Mouse (Mus musculus): ENCODE measurements at regions not wholly inside any gene's neighbourhood (a gene's known extent, or its start where the extent isn't known, plus 50 kb on each side); places are given as distances from the start of the nearest gene placed in this dataset.

DNA sequence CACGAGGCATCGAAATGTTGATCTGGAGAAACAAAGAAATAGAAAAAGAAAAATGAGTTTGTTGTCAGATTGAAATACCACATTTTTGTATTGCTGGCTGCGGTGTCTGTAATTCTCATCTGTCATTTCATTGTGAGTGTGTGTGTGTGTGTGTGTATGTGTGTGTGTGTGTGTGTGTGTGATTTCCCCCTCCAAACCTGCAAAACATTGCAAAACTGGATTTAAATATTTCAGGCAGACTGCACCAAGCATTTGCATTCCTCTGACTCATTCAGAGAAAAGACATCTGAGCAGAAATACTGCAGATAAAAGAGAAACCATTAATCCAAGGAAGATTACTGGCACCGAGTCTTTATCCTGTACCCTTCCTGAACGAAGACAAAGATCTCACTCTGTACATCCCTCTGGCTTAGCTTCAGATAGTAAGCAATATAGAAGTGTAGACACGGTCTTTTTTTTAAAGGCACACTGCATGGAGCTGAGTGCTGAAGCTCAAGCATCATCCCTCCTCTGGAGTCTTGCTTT, 196.1 kb downstream of the Tmem38b start:
- peak overlapping the region; percentile 49 for H3K27ac ChIP-seq (ENCODE audit: insufficient read depth, low read length)
- TF ChIP-seq CTCF (IDR thresholded peaks at IDR 0.05; ENCODE audit: borderline replicate concordance, insufficient read depth, low read length) (no peak), POLR2A (IDR thresholded peaks at IDR 0.05; ENCODE audit: low read depth, low read length) (no peak)
- peaks cover 8% of the 10 kb centered on the region for H3K4me1 ChIP-seq (ENCODE audit: control insufficient read depth, insufficient read depth, low read length)
- H3K4me3 ChIP-seq (ENCODE audit: insufficient read depth, low read length), result no peak overlapping the region

DNA sequence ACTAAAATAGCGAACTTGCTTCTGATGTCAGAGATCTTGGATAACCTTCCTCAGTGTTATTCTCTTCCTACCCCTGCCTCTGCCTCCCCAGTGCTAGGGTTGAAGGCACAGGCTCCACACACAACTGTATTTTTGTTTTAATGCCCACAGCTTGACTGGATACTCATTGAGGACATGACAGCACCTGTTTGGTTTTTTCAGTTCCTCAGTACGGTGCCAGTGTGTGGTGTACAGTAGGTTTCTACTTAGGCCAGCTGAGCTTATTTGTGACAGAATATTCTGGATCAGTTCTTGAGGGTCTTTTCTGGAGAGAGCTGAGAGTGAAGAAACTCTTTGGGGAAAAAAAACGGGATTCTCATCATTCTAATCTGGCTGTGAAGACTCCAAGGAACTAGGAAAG, 201.1 kb downstream of the Tmem38b start:
- Histone ChIP-seq H3K4me3 (ENCODE audit: insufficient read depth, low read length) (no peak overlapping the region), H3K27ac (ENCODE audit: insufficient read depth, low read length) (no peak overlapping the region), H3K4me1 (ENCODE audit: control insufficient read depth, insufficient read depth, low read length) (peaks cover 15% of the 10 kb centered on the region)
- TF ChIP-seq CTCF (IDR thresholded peaks at IDR 0.05; ENCODE audit: borderline replicate concordance, insufficient read depth, low read length), result no peak
- TF ChIP-seq POLR2A (IDR thresholded peaks at IDR 0.05; ENCODE audit: low read depth, low read length), result no peak

DNA sequence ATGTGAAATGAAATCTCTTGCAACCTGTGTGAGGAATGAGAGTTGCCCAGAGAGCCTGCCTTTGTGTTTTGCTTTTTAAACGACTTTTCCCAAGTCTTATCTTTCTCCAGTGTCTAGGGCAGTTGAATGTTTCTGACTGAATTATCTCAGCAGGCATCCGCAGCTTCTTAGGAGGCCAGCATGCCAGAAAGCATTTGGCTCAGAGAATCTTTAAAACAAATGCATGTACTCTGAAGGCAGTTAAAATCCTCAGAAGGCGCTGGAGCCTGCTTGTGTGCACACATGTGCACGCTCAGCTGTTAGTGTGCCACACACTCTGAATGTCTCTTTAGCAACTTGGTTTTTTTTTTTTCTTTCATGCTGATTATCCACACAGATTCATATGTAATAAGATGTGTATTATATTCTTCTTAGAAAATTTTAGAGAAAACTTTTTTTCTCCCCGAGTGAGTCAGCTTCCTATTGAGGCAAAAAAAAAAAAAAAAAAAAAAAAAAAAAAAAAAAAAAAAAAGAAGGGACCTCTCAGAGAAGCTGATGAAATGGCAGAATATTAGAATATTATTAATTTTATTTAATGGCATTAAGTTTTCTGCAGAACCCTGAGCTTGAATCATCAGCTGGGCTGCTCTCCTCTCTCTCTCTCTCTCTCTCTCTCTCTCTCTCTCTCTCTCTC, 201.9 kb downstream of the Tmem38b start:
- no peak overlapping the region for H3K4me3 ChIP-seq (ENCODE audit: insufficient read depth, low read length)

DNA sequence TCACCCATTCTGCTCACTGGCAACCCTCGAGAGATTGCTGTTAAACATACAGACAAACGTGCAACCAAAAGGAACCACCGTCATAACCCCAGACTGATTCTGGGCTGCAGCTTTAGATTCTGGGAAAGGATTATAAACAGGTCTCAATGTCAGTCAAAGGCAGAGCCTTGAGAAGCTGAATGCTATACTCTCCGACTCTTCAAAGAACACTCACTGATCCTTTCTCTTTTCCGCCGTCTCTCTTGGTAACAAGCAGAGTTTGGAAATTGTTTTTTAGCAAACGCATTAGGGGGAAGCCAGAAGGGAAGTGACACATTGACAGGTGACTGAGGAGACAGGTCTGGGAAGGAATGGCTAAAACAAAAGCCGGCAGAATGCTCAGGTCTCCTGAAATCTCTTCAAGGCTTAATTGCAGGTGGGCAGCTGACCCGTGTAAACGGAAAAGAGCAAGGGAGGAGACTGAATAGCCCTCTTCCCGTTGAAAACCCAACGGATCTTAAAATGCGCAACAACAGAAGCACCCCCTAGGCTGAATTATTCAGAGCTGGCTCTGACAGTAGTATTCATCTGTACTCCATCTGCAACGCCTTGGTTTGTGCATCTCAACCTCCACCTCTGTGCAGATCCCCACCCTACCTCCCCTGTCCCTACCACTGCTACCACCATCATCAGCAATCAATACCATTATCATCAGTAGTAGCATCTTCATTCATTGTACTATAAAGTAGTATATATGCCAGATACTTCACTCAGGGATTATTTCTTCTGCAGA, 219.6 kb downstream of the Tmem38b start:
- no peak for TF ChIP-seq POLR2A (IDR thresholded peaks at IDR 0.05; ENCODE audit: low read depth, low read length)
- TF ChIP-seq CTCF (IDR thresholded peaks at IDR 0.05; ENCODE audit: borderline replicate concordance, insufficient read depth, low read length), result no peak
- no peak overlapping the region for H3K4me3 ChIP-seq (ENCODE audit: insufficient read depth, low read length)
- H3K27ac ChIP-seq (ENCODE audit: insufficient read depth, low read length), result no peak overlapping the region
- no peaks in the 10 kb centered on the region for H3K4me1 ChIP-seq (ENCODE audit: control insufficient read depth, insufficient read depth, low read length)

More for the DNA sequence above, 201.9 kb downstream of the Tmem38b start:
- TF ChIP-seq POLR2A (IDR thresholded peaks at IDR 0.05; ENCODE audit: low read depth, low read length), result no peak
- TF ChIP-seq CTCF (IDR thresholded peaks at IDR 0.05; ENCODE audit: borderline replicate concordance, insufficient read depth, low read length), result no peak
- Histone ChIP-seq H3K4me1 (ENCODE audit: control insufficient read depth, insufficient read depth, low read length) (peaks cover 13% of the 10 kb centered on the region), H3K27ac (ENCODE audit: insufficient read depth, low read length) (peak overlapping the region; percentile 68)

DNA sequence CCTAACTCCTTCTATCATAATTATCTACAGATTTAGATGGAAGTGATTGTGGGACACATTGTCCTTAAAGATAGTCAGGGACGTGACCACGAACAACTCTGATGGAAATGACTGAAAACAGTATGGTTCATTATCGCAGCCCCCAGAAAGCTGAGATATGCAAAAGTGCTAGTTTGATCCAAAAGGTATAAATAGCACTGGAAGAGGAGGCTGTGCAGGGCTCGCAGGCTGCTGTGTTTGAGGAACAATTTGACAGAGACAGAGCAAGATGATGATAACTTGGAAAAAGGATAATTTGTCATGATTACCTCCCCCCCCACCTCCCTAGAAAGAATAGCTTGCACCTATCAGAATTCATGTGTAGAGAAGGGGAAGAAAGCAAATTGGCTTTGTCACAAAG, 238.5 kb downstream of the Tmem38b start:
- Histone ChIP-seq H3K4me1 (ENCODE audit: control insufficient read depth, insufficient read depth, low read length) (no peaks in the 10 kb centered on the region; the same call in 1 of the 2 replicates), H3K27ac (ENCODE audit: insufficient read depth, low read length) (no peak overlapping the region), H3K4me3 (ENCODE audit: insufficient read depth, low read length) (no peak overlapping the region)
- TF ChIP-seq CTCF (IDR thresholded peaks at IDR 0.05; ENCODE audit: borderline replicate concordance, insufficient read depth, low read length) (no peak), POLR2A (IDR thresholded peaks at IDR 0.05; ENCODE audit: low read depth, low read length) (no peak)

DNA sequence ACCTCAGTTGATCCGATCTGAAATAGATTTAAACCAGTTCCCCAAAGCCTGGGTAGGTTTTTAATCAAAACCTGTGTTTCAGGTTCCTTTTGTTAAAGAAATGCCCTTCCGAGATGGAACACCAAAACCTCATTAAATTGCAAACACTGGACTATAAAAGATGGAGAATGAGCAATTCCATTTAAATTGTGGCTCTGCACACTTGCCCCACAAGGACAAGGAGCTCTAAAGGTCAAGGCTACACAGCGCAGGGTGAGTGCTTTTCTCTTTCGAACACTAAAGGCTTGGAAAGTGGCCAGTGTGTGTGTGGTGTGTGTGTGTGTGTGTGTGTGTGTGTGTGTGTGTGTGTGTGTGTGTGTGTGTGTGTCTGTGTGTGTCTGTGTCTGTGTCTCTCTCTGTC, 246.1 kb downstream of the Tmem38b start:
- no peaks in the 10 kb centered on the region; the same call in 1 of the 2 replicates for H3K4me1 ChIP-seq (ENCODE audit: control insufficient read depth, insufficient read depth, low read length)
- no peak overlapping the region for H3K27ac ChIP-seq (ENCODE audit: insufficient read depth, low read length)
- TF ChIP-seq CTCF (IDR thresholded peaks at IDR 0.05; ENCODE audit: borderline replicate concordance, insufficient read depth, low read length), result no peak
- TF ChIP-seq POLR2A (IDR thresholded peaks at IDR 0.05; ENCODE audit: low read depth, low read length), result no peak
- no peak overlapping the region for H3K4me3 ChIP-seq (ENCODE audit: insufficient read depth, low read length)

DNA sequence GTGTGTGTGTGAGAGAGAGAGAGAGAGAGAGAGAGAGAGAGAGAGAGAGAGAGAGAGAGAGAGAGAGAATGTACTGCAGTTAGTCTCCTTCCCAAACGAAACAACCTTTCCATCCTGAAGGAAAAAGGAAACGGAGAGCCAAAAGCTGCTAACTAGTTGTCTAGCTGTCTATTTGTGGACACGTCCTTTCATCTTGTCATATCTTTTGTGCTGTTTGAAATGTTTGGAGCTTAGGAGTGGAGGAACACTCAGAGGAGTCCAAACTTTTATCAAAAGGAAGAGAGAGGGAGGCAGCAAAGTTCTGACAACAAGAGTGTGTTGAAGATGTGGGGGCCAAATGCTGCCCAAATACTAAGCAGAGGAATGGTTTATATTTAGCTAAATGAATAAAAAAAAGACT, 246.6 kb downstream of the Tmem38b start:
- Histone ChIP-seq H3K4me3 (ENCODE audit: insufficient read depth, low read length) (no peak overlapping the region), H3K27ac (ENCODE audit: insufficient read depth, low read length) (no peak overlapping the region), H3K4me1 (ENCODE audit: control insufficient read depth, insufficient read depth, low read length) (no peaks in the 10 kb centered on the region)
- TF ChIP-seq CTCF (IDR thresholded peaks at IDR 0.05; ENCODE audit: borderline replicate concordance, insufficient read depth, low read length) (no peak), POLR2A (IDR thresholded peaks at IDR 0.05; ENCODE audit: low read depth, low read length) (no peak)

DNA sequence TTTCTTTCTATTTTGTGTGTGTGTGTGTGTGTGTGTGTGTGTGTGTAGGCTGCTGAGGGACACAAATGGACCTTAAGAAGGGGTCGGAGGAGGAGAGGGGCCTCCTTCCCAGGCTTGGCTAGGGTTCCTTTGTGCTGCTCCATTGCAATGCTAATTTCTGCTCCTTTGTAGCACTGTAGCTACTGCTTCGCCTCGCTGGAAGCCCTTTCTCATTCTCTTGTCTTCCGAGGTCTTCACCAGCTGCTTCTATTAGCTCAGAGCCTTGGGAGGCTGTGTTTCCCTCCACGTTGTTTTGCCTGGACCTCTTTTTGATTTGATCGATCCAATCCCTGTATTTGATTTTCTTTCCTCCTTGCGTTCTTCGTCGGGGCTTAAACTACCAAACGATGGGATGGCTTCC, 247.1 kb downstream of the Tmem38b start:
- Histone ChIP-seq H3K4me1 (ENCODE audit: control insufficient read depth, insufficient read depth, low read length) (no peaks in the 10 kb centered on the region), H3K27ac (ENCODE audit: insufficient read depth, low read length) (no peak overlapping the region), H3K4me3 (ENCODE audit: insufficient read depth, low read length) (no peak overlapping the region)
- TF ChIP-seq CTCF (IDR thresholded peaks at IDR 0.05; ENCODE audit: borderline replicate concordance, insufficient read depth, low read length) (no peak), POLR2A (IDR thresholded peaks at IDR 0.05; ENCODE audit: low read depth, low read length) (no peak)

DNA sequence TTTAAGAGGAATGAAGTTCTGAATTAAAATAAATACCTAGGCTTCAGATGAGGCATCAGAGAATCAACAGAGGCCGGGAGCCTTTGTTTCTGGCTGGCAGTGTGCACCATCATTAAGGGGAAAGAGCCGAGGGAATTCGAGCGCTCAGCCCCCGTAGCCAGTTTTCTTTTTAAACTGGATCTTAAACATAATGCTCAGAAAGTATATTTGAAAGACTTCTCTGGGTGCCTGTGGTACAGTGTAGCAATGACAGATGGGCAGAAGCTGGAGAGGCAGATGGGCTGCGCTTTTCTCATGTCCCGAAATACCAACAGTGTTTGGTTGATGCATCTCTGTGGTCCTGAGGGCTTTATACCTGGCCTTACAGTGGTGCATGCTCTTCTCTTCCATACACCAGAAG, 247.6 kb downstream of the Tmem38b start:
- no peak overlapping the region for H3K27ac ChIP-seq (ENCODE audit: insufficient read depth, low read length)
- H3K4me3 ChIP-seq (ENCODE audit: insufficient read depth, low read length), result no peak overlapping the region
- no peaks in the 10 kb centered on the region for H3K4me1 ChIP-seq (ENCODE audit: control insufficient read depth, insufficient read depth, low read length)
- no peak for TF ChIP-seq CTCF (IDR thresholded peaks at IDR 0.05; ENCODE audit: borderline replicate concordance, insufficient read depth, low read length)
- no peak for TF ChIP-seq POLR2A (IDR thresholded peaks at IDR 0.05; ENCODE audit: low read depth, low read length)

DNA sequence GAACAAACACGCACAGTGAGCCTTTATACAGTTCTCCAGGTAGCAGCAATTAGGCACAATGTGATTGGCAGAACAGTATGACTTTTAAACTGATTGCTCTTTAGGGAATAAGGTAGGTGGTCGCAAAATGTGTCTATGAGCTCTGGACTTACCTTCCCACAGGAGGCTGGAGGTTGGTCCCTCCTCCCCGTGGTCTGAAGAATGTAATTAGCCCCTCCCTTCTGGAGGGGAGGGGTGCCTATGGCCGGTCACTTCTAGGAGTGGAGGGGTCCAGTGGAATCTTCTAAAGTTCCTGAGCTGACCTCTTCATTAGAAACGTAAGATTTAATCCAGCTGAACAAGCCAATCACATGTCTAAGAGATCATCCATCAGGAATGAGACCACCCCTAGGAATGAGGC, 248.4 kb downstream of the Tmem38b start:
- H3K27ac ChIP-seq (ENCODE audit: insufficient read depth, low read length), result no peak overlapping the region
- no peaks in the 10 kb centered on the region for H3K4me1 ChIP-seq (ENCODE audit: control insufficient read depth, insufficient read depth, low read length)
- H3K4me3 ChIP-seq (ENCODE audit: insufficient read depth, low read length), result no peak overlapping the region
- TF ChIP-seq POLR2A (IDR thresholded peaks at IDR 0.05; ENCODE audit: low read depth, low read length) (no peak), CTCF (IDR thresholded peaks at IDR 0.05; ENCODE audit: borderline replicate concordance, insufficient read depth, low read length) (no peak)

All from embryonic fibroblast, embryonic 13.5 days (primary cell).